12 mouse cellular contexts compared by ENCODE assay signal in the genomic region with DNA sequence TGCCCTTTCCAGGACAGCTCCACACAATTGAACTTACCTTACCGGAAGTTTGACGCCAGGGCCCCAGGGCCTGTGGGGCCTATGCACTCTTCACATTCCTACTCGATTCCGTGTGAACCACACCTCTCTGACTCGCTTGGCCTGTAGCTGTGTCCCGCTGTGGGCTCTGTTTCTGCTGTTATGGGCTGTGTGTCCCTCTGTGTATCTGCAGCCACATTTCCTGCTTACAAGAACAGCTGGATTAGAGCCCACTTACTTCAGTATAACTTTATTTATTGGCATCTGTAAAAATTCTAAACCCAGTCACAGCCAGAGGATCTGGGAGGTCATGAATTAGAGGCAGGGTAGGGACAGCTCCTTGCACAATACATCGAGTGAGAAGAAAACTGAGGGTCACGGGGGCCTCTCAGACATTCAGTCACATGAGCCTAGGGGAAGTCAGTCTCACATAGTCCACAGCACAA. TPM values are rescaled to one million over a fixed set of nuclear protein-coding genes. Genes with fewer than 3 reads are reported as not detected.
DNase-seq lines count a peak whose midpoint lies in the region; ATAC-seq and TF ChIP-seq lines count a peak whose summit lies in the region.
"Had no signal": no experiment of that assay in that cellular context is flagged by ENCODE, and none has a peak within 500 bp of the region (broad histone marks: within the 10 kb centered on the region; RNA-seq: fewer than 3 reads in every experiment).

No protein-coding gene starts in this region.

- intact Hi-C loops in heart, adult 2 months (cut with DNase I): no loop called here
- intact Hi-C loops in left cerebral cortex, postnatal 4 days (cut with DNase I): loop anchor here (10.0 kb wide), 1 partner anchor 113 kb away; no protein-coding TSS in a partner anchor

- no peak for TF ChIP-seq POLR2A in heart, adult 2 months (IDR thresholded peaks at IDR 0.05; ENCODE audit: insufficient read depth, low read depth, low read length)

- H3K9ac ChIP-seq in heart, adult 2 months (ENCODE audit: low read depth, low read length): no peak overlapping the region
- H3K9ac ChIP-seq in heart, embryonic 12.5 days: no peak overlapping the region
- no peak overlapping the region for H3K9ac ChIP-seq in kidney, embryonic 15.5 days
- H3K9ac ChIP-seq: liver, embryonic 15.5 days; neural tube, embryonic 12.5 days had no signal

- DNase-seq in heart, adult 2 months: no peak
- DNase-seq in embryo, embryonic 10 days (ENCODE audit: low spot score): peak; percentile 58
- peak; percentile 27 for DNase-seq in lung, postnatal 25 days (ENCODE audit: low spot score)
- no peak for DNase-seq in left cerebral cortex, postnatal 4 days
- DNase-seq in layer of hippocampus, adult 8-10 months (ENCODE audit: low spot score in 2 of 2): no peak
- DNase-seq: adrenal gland, adult 8-10 months; cerebellum, postnatal 10 days had no signal

- WGBS in heart, adult 2 months: 48% methylated on average over 8 of the region's 8 CpGs
- whole genome bisulfite sequencing in heart, embryonic 12.5 days: 29% methylated on average over 8 of the region's 8 CpGs
- 24% methylated on average over 8 of the region's 8 CpGs for WGBS in kidney, embryonic 15.5 days

- no peaks in the 10 kb centered on the region for H3K9me3 ChIP-seq in heart, embryonic 12.5 days (replicated peaks)
- H3K9me3 ChIP-seq in kidney, embryonic 15.5 days (replicated peaks): no peaks in the 10 kb centered on the region
- H3K9me3 ChIP-seq: liver, embryonic 15.5 days; neural tube, embryonic 12.5 days had no signal

- ATAC-seq in heart, embryonic 12.5 days (ENCODE audit: insufficient number of reproducible peaks, low FRiP score): no peak; the same call in 1 of the 2 replicates
- peak; percentile 59; the same call in 1 of the 2 replicates for ATAC-seq in kidney, embryonic 15.5 days (replicated peaks; ENCODE audit: low FRiP score)
- ATAC-seq in erythroid progenitor cell, adult 5-6 weeks (replicated peaks; ENCODE audit: low FRiP score, poor library complexity, severe bottlenecking): no peak

- no peak for TF ChIP-seq CTCF in heart, adult 2 months (IDR thresholded peaks at IDR 0.05)

- H3K4me1 ChIP-seq in heart, adult 2 months (ENCODE audit: control insufficient read depth, insufficient read depth, low read length): peaks cover 6% of the 10 kb centered on the region
- peaks cover 10% of the 10 kb centered on the region for H3K4me1 ChIP-seq in heart, embryonic 12.5 days (replicated peaks)
- peaks cover 14% of the 10 kb centered on the region for H3K4me1 ChIP-seq in kidney, embryonic 15.5 days
- H3K4me1 ChIP-seq: neural tube, embryonic 12.5 days had no signal

- H3K4me2 ChIP-seq in heart, embryonic 12.5 days: no peak overlapping the region
- no peak overlapping the region for H3K4me2 ChIP-seq in kidney, embryonic 15.5 days
- H3K4me2 ChIP-seq: liver, embryonic 15.5 days; neural tube, embryonic 12.5 days had no signal

- no peak overlapping the region for H3K4me3 ChIP-seq in heart, adult 2 months
- H3K4me3 ChIP-seq in heart, embryonic 12.5 days: no peak overlapping the region
- no peak overlapping the region for H3K4me3 ChIP-seq in kidney, embryonic 15.5 days (replicated peaks)
- H3K4me3 ChIP-seq: liver, embryonic 15.5 days; neural tube, embryonic 12.5 days had no signal

- H3K79me2 ChIP-seq in heart, adult 2 months (replicated peaks; ENCODE audit: control insufficient read depth, insufficient read depth, low read length): no peaks in the 10 kb centered on the region

- peak overlapping the region; percentile 7 for H3K27ac ChIP-seq in heart, adult 2 months
- H3K27ac ChIP-seq in heart, embryonic 12.5 days (ENCODE audit: poor library complexity, severe bottlenecking): no peak overlapping the region
- peak overlapping the region; percentile 60 for H3K27ac ChIP-seq in kidney, embryonic 15.5 days
- H3K27ac ChIP-seq: liver, embryonic 15.5 days; neural tube, embryonic 12.5 days had no signal

- H3K36me3 ChIP-seq in heart, adult 2 months (ENCODE audit: control insufficient read depth, insufficient read depth, low read length): no peaks in the 10 kb centered on the region
- H3K36me3 ChIP-seq in heart, embryonic 12.5 days: no peaks in the 10 kb centered on the region
- H3K36me3 ChIP-seq in kidney, embryonic 15.5 days: no peaks in the 10 kb centered on the region
- H3K36me3 ChIP-seq: liver, embryonic 15.5 days; neural tube, embryonic 12.5 days had no signal

- no peak for TF ChIP-seq EP300 in heart, adult 2 months (IDR thresholded peaks at IDR 0.05; ENCODE audit: insufficient read depth, low read depth, low read length)

- H3K27me3 ChIP-seq in heart, adult 2 months (ENCODE audit: control insufficient read depth, insufficient read depth, low read length): no peaks in the 10 kb centered on the region
- no peaks in the 10 kb centered on the region for H3K27me3 ChIP-seq in heart, embryonic 12.5 days (replicated peaks)
- H3K27me3 ChIP-seq in kidney, embryonic 15.5 days: no peaks in the 10 kb centered on the region
- H3K27me3 ChIP-seq: liver, embryonic 15.5 days; neural tube, embryonic 12.5 days had no signal

RNA-seq across cellular contexts. Expression of a gene that starts 20.9 kb away (rescaled TPM):
- total RNA-seq in heart, adult 2 months (2021): 10 to 100 TPM; 14.7 to 25.3 TPM
- polyA plus RNA-seq in heart, adult 2 months (2012; rRNA removed): 6.1 and 10.3 TPM in 2 replicates
- 9.9 and 10.3 TPM in 2 replicates for polyA plus RNA-seq in heart, embryonic 12.5 days (2016; fragmentation: Nextera tagmentation; extraction: Ambion mirVana)
- polyA plus RNA-seq in kidney, embryonic 15.5 days (2015; fragmentation: Nextera tagmentation; extraction: Ambion mirVana): 10.0 and 10.5 TPM in 2 replicates
- total RNA-seq in left cerebral cortex, postnatal 4 days (2021): 1 to 10 TPM; 4.0 to 4.5 TPM
- total RNA-seq in layer of hippocampus, adult 8-10 months (2022): 1 to 10 TPM; 3.3 to 7.1 (median 4.8) TPM
- 26.4 and 27.4 TPM in 2 replicates for total RNA-seq in erythroid progenitor cell, adult 5-6 weeks (2015; ENCODE audit: low replicate concordance)
- 5.4 and 12.9 TPM in 2 replicates for total RNA-seq in erythroid progenitor cell, adult 5-6 weeks (2017; ENCODE audit: low replicate concordance)

Comparison
In these comparisons a context has a peak if more than half of its experiments do, and no peak if none do; other contexts are left out.
1. DNase-seq: peak in embryo, embryonic 10 days (single experiment) and lung, postnatal 25 days (single experiment); none in heart, adult 2 months (0 of 2), left cerebral cortex, postnatal 4 days (single experiment) and layer of hippocampus, adult 8-10 months (0 of 2).